ENCODE assay signal across 14 mouse cellular contexts in genomic region chr11:67023802-67024340, GRCm38 (mm10). TPM values are rescaled to one million over a fixed set of nuclear protein-coding genes. Genes with fewer than 3 reads are reported as not detected.
A peak's percentile ranks its signal among the peaks of the same experiment; 100 is the strongest.
DNase-seq lines count a peak whose midpoint lies in the region; ATAC-seq and TF ChIP-seq lines count a peak whose summit lies in the region.
"Had no signal": no experiment of that assay in that cellular context is flagged by ENCODE, and none has a peak within 500 bp of the region (broad histone marks: within the 10 kb centered on the region; RNA-seq: fewer than 3 reads in every experiment).

No protein-coding gene starts in this region.

- no peak overlapping the region for H3K27ac ChIP-seq in hindbrain, embryonic 14.5 days
- no peak overlapping the region for H3K27ac ChIP-seq in hindbrain, embryonic 12.5 days
- H3K27ac ChIP-seq in neural tube, embryonic 13.5 days (replicated peaks), result no peak overlapping the region
- no peak overlapping the region for H3K27ac ChIP-seq in hindbrain, embryonic 16.5 days (ENCODE audit: low read depth, low read length)
- H3K27ac ChIP-seq in neural tube, embryonic 15.5 days (replicated peaks), result no peak overlapping the region
- H3K27ac ChIP-seq in layer of hippocampus, adult 2 months, result no peak overlapping the region

- no peak for TF ChIP-seq CTCF in layer of hippocampus, adult 2 months (conservative IDR thresholded peaks at IDR 0.05)

- no peak for ATAC-seq in hindbrain, embryonic 14.5 days (ENCODE audit: low FRiP score)
- ATAC-seq in hindbrain, embryonic 12.5 days (ENCODE audit: low FRiP score), result no peak
- ATAC-seq in neural tube, embryonic 13.5 days (ENCODE audit: low read depth), result no peak
- no peak for ATAC-seq in hindbrain, embryonic 16.5 days
- ATAC-seq in neural tube, embryonic 15.5 days (ENCODE audit: low FRiP score), result no peak

- peaks cover 8% of the 10 kb centered on the region for H3K27me3 ChIP-seq in hindbrain, embryonic 14.5 days (ENCODE audit: control insufficient read depth, insufficient read depth, low read length)
- H3K27me3 ChIP-seq in hindbrain, embryonic 12.5 days, result peaks cover 9% of the 10 kb centered on the region
- 0 out of 2 replicates have a peak, but pooled peaks cover 8% of the 10 kb centered on the region for H3K27me3 ChIP-seq in neural tube, embryonic 13.5 days
- H3K27me3 ChIP-seq in hindbrain, embryonic 16.5 days (replicated peaks; ENCODE audit: control insufficient read depth, insufficient read depth, low read length), result no peaks in the 10 kb centered on the region
- H3K27me3 ChIP-seq in neural tube, embryonic 15.5 days (replicated peaks), result peaks cover 5% of the 10 kb centered on the region; the same call in 1 of the 2 replicates

- peak overlapping the region; percentile 56 for H3K4me2 ChIP-seq in hindbrain, embryonic 14.5 days (replicated peaks)
- no peak overlapping the region; the same call in 1 of the 2 replicates for H3K4me2 ChIP-seq in hindbrain, embryonic 12.5 days (replicated peaks)
- peak overlapping the region; percentile 65; the same call in 1 of the 2 replicates for H3K4me2 ChIP-seq in neural tube, embryonic 13.5 days
- peak overlapping the region; percentile 65 for H3K4me2 ChIP-seq in hindbrain, embryonic 16.5 days (ENCODE audit: low read length)
- peak overlapping the region; percentile 80 for H3K4me2 ChIP-seq in neural tube, embryonic 15.5 days

- H3K36me3 ChIP-seq in hindbrain, embryonic 14.5 days (replicated peaks; ENCODE audit: control insufficient read depth, insufficient read depth), result no peaks in the 10 kb centered on the region
- H3K36me3 ChIP-seq in hindbrain, embryonic 12.5 days, result no peaks in the 10 kb centered on the region
- no peaks in the 10 kb centered on the region for H3K36me3 ChIP-seq in neural tube, embryonic 13.5 days
- no peaks in the 10 kb centered on the region for H3K36me3 ChIP-seq in hindbrain, embryonic 16.5 days (ENCODE audit: control insufficient read depth, insufficient read depth, low read length)
- H3K36me3 ChIP-seq in neural tube, embryonic 15.5 days, result no peaks in the 10 kb centered on the region

- no peak overlapping the region for H3K9ac ChIP-seq in hindbrain, embryonic 14.5 days
- H3K9ac ChIP-seq in hindbrain, embryonic 12.5 days, result no peak overlapping the region
- H3K9ac ChIP-seq in neural tube, embryonic 13.5 days, result no peak overlapping the region
- H3K9ac ChIP-seq in hindbrain, embryonic 16.5 days (ENCODE audit: low read depth, low read length), result no peak overlapping the region
- no peak overlapping the region for H3K9ac ChIP-seq in neural tube, embryonic 15.5 days (replicated peaks)

- DNase-seq in hindbrain, embryonic 14.5 days (ENCODE audit: low spot score), result no peak
- no peak for DNase-seq in neural tube, embryonic 10.5 days (ENCODE audit: extremely low spot score, low spot score)
- DNase-seq in right cerebral cortex, postnatal 36 days (ENCODE audit: low spot score in 2 of 2), result no peak
- DNase-seq in layer of hippocampus, adult 2 months (ENCODE audit: low spot score in 2 of 2), result no peak
- DNase-seq: gastrocnemius, postnatal 25 days; kidney, postnatal 10 days; layer of hippocampus, postnatal 36 days; lung, adult 2 months; thymus, postnatal 25 days had no signal

- H3K4me3 ChIP-seq in hindbrain, embryonic 14.5 days (replicated peaks; ENCODE audit: low read length), result no peak overlapping the region
- H3K4me3 ChIP-seq in hindbrain, embryonic 12.5 days, result no peak overlapping the region
- no peak overlapping the region for H3K4me3 ChIP-seq in neural tube, embryonic 13.5 days
- H3K4me3 ChIP-seq in hindbrain, embryonic 16.5 days (ENCODE audit: low read length), result no peak overlapping the region
- H3K4me3 ChIP-seq in neural tube, embryonic 15.5 days (replicated peaks), result no peak overlapping the region
- no peak overlapping the region for H3K4me3 ChIP-seq in layer of hippocampus, adult 2 months

- no peaks in the 10 kb centered on the region for H3K9me3 ChIP-seq in hindbrain, embryonic 14.5 days (ENCODE audit: control insufficient read depth, low read length)
- H3K9me3 ChIP-seq in hindbrain, embryonic 12.5 days (replicated peaks), result no peaks in the 10 kb centered on the region
- no peaks in the 10 kb centered on the region for H3K9me3 ChIP-seq in neural tube, embryonic 13.5 days
- H3K9me3 ChIP-seq in hindbrain, embryonic 16.5 days (ENCODE audit: control insufficient read depth, low read length), result no peaks in the 10 kb centered on the region
- H3K9me3 ChIP-seq in neural tube, embryonic 15.5 days (replicated peaks), result no peaks in the 10 kb centered on the region

- peaks cover 7% of the 10 kb centered on the region for H3K4me1 ChIP-seq in hindbrain, embryonic 14.5 days (replicated peaks; ENCODE audit: control insufficient read depth, insufficient read depth, low read length)
- H3K4me1 ChIP-seq in hindbrain, embryonic 12.5 days, result peaks cover 5% of the 10 kb centered on the region
- H3K4me1 ChIP-seq in neural tube, embryonic 13.5 days (replicated peaks), result peaks cover 29% of the 10 kb centered on the region
- peaks cover 8% of the 10 kb centered on the region for H3K4me1 ChIP-seq in hindbrain, embryonic 16.5 days (ENCODE audit: control insufficient read depth, insufficient read depth, low read depth, low read length)
- peaks cover 28% of the 10 kb centered on the region for H3K4me1 ChIP-seq in neural tube, embryonic 15.5 days

- WGBS in hindbrain, embryonic 14.5 days, result 11% methylated on average over 6 of the region's 6 CpGs
- 18% methylated on average over 6 of the region's 6 CpGs for WGBS in hindbrain, embryonic 12.5 days
- WGBS in neural tube, embryonic 13.5 days, result 20% methylated on average over 6 of the region's 6 CpGs
- WGBS in hindbrain, embryonic 16.5 days, result 16% methylated on average over 6 of the region's 6 CpGs
- WGBS in neural tube, embryonic 15.5 days, result 24% methylated on average over 6 of the region's 6 CpGs

RNA-seq across cellular contexts. Expression of gene Tmem220, which starts 1.1 kb away (rescaled TPM):
- polyA plus RNA-seq in hindbrain, embryonic 14.5 days (2014; fragmentation: Nextera tagmentation; extraction: Ambion mirVana), result 0.59 and 1.1 TPM in 2 replicates
- 0.43 and 1.2 TPM in 2 replicates for polyA plus RNA-seq in hindbrain, embryonic 12.5 days (2016; fragmentation: Nextera tagmentation; extraction: Ambion mirVana)
- 0.87 and 0.98 TPM in 2 replicates for polyA plus RNA-seq in neural tube, embryonic 13.5 days (2015; fragmentation: Nextera tagmentation; extraction: Ambion mirVana)
- polyA plus RNA-seq in hindbrain, embryonic 16.5 days (2015; fragmentation: Nextera tagmentation; extraction: Ambion mirVana), result 0.50 and 0.57 TPM in 2 replicates
- 0.51 and 0.59 TPM in 2 replicates for polyA plus RNA-seq in neural tube, embryonic 15.5 days (2015; fragmentation: Nextera tagmentation; extraction: Ambion mirVana)
- total RNA-seq in layer of hippocampus, adult 2 months (2021), result under 1 TPM; 0.44 to 0.95 TPM

RNA-seq across cellular contexts. Expression of gene Adprm, which starts 28.5 kb away (rescaled TPM):
- polyA plus RNA-seq in hindbrain, embryonic 14.5 days (2014; fragmentation: Nextera tagmentation; extraction: Ambion mirVana), result 32.4 and 37.0 TPM in 2 replicates
- polyA plus RNA-seq in hindbrain, embryonic 12.5 days (2016; fragmentation: Nextera tagmentation; extraction: Ambion mirVana), result 37.8 and 39.6 TPM in 2 replicates
- polyA plus RNA-seq in neural tube, embryonic 13.5 days (2015; fragmentation: Nextera tagmentation; extraction: Ambion mirVana), result 38.0 and 41.3 TPM in 2 replicates
- 30.3 and 30.8 TPM in 2 replicates for polyA plus RNA-seq in hindbrain, embryonic 16.5 days (2015; fragmentation: Nextera tagmentation; extraction: Ambion mirVana)
- 31.5 and 31.7 TPM in 2 replicates for polyA plus RNA-seq in neural tube, embryonic 15.5 days (2015; fragmentation: Nextera tagmentation; extraction: Ambion mirVana)
- 10 to 100 TPM; 27.7 to 29.3 TPM for total RNA-seq in layer of hippocampus, adult 2 months (2021)

RNA-seq across cellular contexts. Expression of gene Sco1, which starts 28.6 kb away (rescaled TPM):
- 10.2 and 11.7 TPM in 2 replicates for polyA plus RNA-seq in hindbrain, embryonic 14.5 days (2014; fragmentation: Nextera tagmentation; extraction: Ambion mirVana)
- 18.2 and 18.9 TPM in 2 replicates for polyA plus RNA-seq in hindbrain, embryonic 12.5 days (2016; fragmentation: Nextera tagmentation; extraction: Ambion mirVana)
- polyA plus RNA-seq in neural tube, embryonic 13.5 days (2015; fragmentation: Nextera tagmentation; extraction: Ambion mirVana), result 14.2 and 15.4 TPM in 2 replicates
- polyA plus RNA-seq in hindbrain, embryonic 16.5 days (2015; fragmentation: Nextera tagmentation; extraction: Ambion mirVana), result 9.6 and 12.0 TPM in 2 replicates
- 12.3 and 12.7 TPM in 2 replicates for polyA plus RNA-seq in neural tube, embryonic 15.5 days (2015; fragmentation: Nextera tagmentation; extraction: Ambion mirVana)
- 10 to 100 TPM in 1 of 2 experiments, 1 to 10 TPM in 1; 9.4 to 10.6 TPM for total RNA-seq in layer of hippocampus, adult 2 months (2021)

RNA-seq across cellular contexts. Expression of gene Myh3, which starts 54.2 kb away (rescaled TPM):
- 0.17 and 0.23 TPM in 2 replicates for polyA plus RNA-seq in hindbrain, embryonic 14.5 days (2014; fragmentation: Nextera tagmentation; extraction: Ambion mirVana)
- 4.3 and 26.2 TPM in 2 replicates for polyA plus RNA-seq in hindbrain, embryonic 12.5 days (2016; fragmentation: Nextera tagmentation; extraction: Ambion mirVana)
- polyA plus RNA-seq in neural tube, embryonic 13.5 days (2015; fragmentation: Nextera tagmentation; extraction: Ambion mirVana), result 3.7 and 11.5 TPM in 2 replicates
- polyA plus RNA-seq in hindbrain, embryonic 16.5 days (2015; fragmentation: Nextera tagmentation; extraction: Ambion mirVana), result 0.29 and 11.0 TPM in 2 replicates
- 8.3 and 13.4 TPM in 2 replicates for polyA plus RNA-seq in neural tube, embryonic 15.5 days (2015; fragmentation: Nextera tagmentation; extraction: Ambion mirVana)
- under 1 TPM; 0.67 to 0.91 TPM for total RNA-seq in layer of hippocampus, adult 2 months (2021)
- total RNA-seq: heart, postnatal 25 days had no signal
